Mouse (Mus musculus) liver, embryonic 15.5 days (tissue): ENCODE results near the gene Scnn1g. TPM values are rescaled to one million over a fixed set of nuclear protein-coding genes. Genes with fewer than 3 reads are reported as not detected.

ENCODE experiments used
- ATAC-seq: fragments of 200-750 bp; cut with Nextera tagmentation; 2 replicates; pipeline ENCODE4 v1.8.0; 2017; ENCODE audit warnings: moderate number of reproducible peaks, mild to moderate bottlenecking, moderate library complexity; ENCODE audit not compliant: insufficient read depth
- H3K27ac ChIP-seq: fragments of 300-500 bp; sonication (generic); replicated peaks from 2 replicates; pipeline ENCODE4 v1.5.1; 2015; ENCODE audit warnings: mild to moderate bottlenecking, inconsistent platforms
- H3K27me3 ChIP-seq: fragments of 300-500 bp; sonication (generic); 2 replicates; pipeline ENCODE4 v1.6.1; 2015; ENCODE audit warnings: mild to moderate bottlenecking, inconsistent platforms
- H3K36me3 ChIP-seq: fragments of 300-500 bp; sonication (generic); replicated peaks from 2 replicates; pipeline ENCODE4 v1.6.1; 2015; ENCODE audit warnings: moderate library complexity, mild to moderate bottlenecking, inconsistent platforms
- H3K4me1 ChIP-seq: fragments of 300-500 bp; sonication (generic); replicated peaks from 2 replicates; pipeline ENCODE4 v1.6.1; 2015; ENCODE audit warnings: inconsistent platforms
- H3K4me2 ChIP-seq: fragments of 300-500 bp; sonication (generic); 2 replicates; pipeline ENCODE4 v1.6.1; 2015; ENCODE audit warnings: moderate library complexity, mild to moderate bottlenecking, inconsistent platforms
- H3K4me3 ChIP-seq: fragments of 300-500 bp; sonication (generic); replicated peaks from 2 replicates; pipeline ENCODE4 v1.5.1; 2015; ENCODE audit warnings: mild to moderate bottlenecking, inconsistent platforms
- H3K9ac ChIP-seq: fragments of 300-500 bp; sonication (generic); 2 replicates; pipeline ENCODE4 v1.6.1; 2015; ENCODE audit warnings: moderate library complexity, mild to moderate bottlenecking, inconsistent platforms
- H3K9me3 ChIP-seq: fragments of 300-500 bp; sonication (generic); replicated peaks from 2 replicates; pipeline ENCODE4 v1.6.1; 2016; ENCODE audit warnings: inconsistent platforms
- WGBS: fragments of 180-500 bp; shearing (Covaris S2); methylation state at CpG from one replicate; pipeline ENCODE4 v1.1.7; 2015; ENCODE audit warnings: mixed read lengths; ENCODE audit not compliant: insufficient replicate concordance; 5-methylcytosine and 5-hydroxymethylcytosine counted together
- polyA plus RNA-seq: library from polyadenylated mRNA; unstranded; fragments of >200 nt; fragmentation: Nextera tagmentation; extraction: Ambion mirVana; gene quantifications from 2 replicates; pipeline ENCODE4 v1.2.1, GENCODE M21; 2015

The Scnn1g gene
- polyA plus RNA-seq = not detected in 2 replicates

DNA sequence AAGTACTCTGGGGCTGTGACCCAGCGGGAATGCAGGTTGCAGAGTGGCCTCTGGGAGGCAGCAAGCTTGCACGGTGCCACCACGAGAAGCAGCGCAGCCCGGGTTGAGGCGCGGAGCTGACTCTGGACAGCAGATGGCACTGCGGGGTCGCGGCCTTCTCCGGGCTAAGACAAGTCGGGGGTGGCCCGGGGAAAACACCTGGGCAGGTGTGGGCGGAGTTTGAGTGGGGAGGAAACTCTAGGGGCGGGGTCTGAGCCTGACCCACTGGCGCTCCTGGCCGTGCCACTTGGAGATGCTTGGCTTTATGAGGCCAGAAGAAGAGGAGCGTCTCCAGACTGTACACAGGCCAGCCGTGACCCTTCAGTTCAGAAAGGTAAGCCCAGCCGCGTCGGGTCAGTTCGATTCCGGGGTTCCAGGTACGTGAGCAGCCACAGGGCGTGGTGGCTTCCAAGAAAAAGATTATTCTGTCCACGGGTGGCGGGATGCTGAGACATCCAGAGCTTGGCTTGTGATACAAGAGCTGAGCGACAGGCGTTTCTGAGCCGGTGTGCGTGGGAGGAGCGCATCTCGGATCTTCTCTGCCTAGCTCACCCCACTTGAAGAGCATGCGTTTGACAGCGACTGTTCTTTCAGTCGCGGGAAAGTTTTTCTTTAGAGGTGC lies at the start of gene Scnn1g:
TSS of gene Scnn1g (plus strand) at position 309 of the 661 bp plus-strand sequence.
- WGBS = 1% methylated on average over 38 of the region's 38 CpGs
- H3K27me3 ChIP-seq = peaks cover 49% of the 10 kb centered on the region
- H3K4me3 ChIP-seq = no peak within 1 kb of the TSS
- no peaks in the 10 kb centered on the region for H3K36me3 ChIP-seq
- H3K4me2 ChIP-seq = peak within 1 kb of the TSS; percentile 37
- no peak within 1 kb of the TSS for H3K9ac ChIP-seq
- H3K9me3 ChIP-seq = no peaks in the 10 kb centered on the region
- H3K4me1 ChIP-seq = peaks cover 5% of the 10 kb centered on the region; the same call in 1 of the 2 replicates
- no peak within 1 kb of the TSS for H3K27ac ChIP-seq
- ATAC-seq = peak; percentile 37; the same call in 1 of the 2 replicates

DNA sequence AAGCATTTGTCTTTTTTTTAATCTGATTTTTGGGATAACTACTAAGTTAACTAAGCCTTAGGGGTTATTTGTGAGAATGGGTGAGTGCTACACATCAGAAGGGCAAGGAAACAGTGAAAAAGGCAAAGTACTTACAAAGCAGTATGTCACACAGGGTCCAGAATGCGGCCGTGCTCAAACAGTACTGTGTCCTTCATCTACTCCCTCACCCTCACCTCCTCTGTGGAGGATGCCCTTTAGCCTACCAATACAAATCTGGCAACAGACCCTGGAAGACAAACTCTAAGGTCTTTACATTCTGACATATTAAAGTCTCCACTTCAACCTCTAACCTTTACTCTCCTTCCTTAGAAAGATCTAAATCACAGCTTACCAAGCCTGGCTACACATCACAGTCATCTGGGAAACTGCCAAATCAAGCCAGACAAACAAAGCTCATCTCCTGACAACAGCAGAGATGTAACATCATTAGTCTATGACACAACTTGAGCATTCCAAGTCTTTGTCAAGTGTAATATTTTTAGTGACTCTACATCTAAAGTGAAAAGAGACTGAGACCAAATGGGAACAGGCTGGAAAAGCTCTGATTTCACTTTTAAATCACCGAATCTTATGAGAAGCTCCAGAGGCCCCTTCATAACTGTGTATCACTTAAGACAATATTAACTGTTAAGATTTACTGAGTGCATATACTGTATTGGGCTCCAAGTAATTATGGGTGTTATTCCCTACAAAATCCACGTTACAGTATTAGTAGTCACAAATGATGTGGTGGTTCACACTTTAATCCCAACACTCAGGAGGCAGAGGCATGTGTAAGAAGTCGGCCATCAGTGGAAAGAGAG lies 48.9 kb upstream of the Scnn1g start:
- 73% methylated on average over 5 of the region's 5 CpGs for WGBS
- no peaks in the 10 kb centered on the region for H3K4me1 ChIP-seq
- ATAC-seq = no peak

DNA sequence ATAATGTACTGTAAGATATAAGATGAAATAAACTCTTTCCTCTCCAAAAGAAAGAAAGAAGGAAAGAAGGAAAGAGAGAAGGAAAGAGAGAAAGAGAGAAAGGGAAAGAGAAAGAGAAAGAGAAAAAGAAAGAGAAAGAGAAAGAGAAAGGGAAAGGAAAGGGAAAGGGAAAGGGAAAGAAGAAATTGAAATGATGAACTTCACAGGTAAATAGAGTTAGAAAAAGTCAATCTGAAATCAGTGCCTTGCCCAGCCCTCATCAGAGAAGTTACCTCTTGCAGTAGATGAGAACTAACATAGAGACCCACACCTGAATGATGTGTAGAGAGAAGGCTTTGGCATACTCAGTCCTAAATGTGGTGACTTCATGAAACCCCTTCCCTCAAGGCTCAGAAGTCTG lies 44.9 kb upstream of the Scnn1g start:
- no peaks in the 10 kb centered on the region for H3K27me3 ChIP-seq
- no peaks in the 10 kb centered on the region for H3K36me3 ChIP-seq
- ATAC-seq = no peak
- H3K9me3 ChIP-seq = no peaks in the 10 kb centered on the region
- H3K9ac ChIP-seq = no peak overlapping the region
- H3K4me1 ChIP-seq = no peaks in the 10 kb centered on the region
- no peak overlapping the region for H3K4me2 ChIP-seq
- H3K4me3 ChIP-seq = no peak overlapping the region
- no peak overlapping the region for H3K27ac ChIP-seq

More for the DNA sequence above, 48.9 kb upstream of the Scnn1g start:
- Histone ChIP-seq H3K9me3 (no peaks in the 10 kb centered on the region), H3K27ac (no peak overlapping the region), H3K27me3 (no peaks in the 10 kb centered on the region), H3K4me3 (no peak overlapping the region), H3K9ac (no peak overlapping the region), H3K4me2 (no peak overlapping the region), H3K36me3 (no peaks in the 10 kb centered on the region)

DNA sequence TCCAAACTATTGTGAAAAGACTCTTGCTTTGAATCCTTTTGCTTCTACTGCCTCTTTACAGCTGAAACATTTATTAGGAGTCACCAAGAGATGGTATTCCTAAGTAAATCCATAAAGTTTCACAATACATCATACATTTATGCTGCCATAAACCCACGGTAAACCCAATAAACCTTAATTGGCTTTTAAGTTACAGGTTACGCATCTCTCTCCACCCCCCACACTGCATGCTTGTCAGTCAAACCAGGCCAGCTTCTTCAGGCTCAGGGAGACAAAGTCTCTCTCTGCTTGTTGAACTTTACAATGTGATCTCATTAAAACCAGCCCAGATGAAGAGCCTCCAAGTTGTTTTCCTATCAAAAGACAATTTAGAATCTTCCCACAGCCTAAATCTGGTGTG lies 42.5 kb upstream of the Scnn1g start:
- no peak for ATAC-seq
- H3K4me2 ChIP-seq = no peak overlapping the region
- 80% methylated on average over 2 of the region's 2 CpGs for WGBS

DNA sequence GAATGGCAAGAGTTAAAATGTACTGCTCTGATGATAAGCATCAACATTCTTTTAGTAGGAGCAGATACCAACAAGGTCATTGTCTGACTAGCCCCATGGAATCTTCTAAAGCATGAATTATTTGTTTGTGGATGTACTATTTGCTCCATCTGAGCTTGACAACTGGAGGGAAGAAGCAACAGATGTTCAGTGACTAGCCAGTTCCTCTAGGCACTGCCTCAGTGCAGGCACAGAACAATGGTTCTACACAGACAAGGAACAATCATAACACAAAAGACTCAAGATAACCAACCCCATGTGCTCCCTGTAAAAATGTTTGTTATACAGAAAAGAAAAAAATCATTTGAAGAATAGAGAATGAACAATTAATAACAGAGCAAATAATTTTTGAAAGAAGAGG lies 37.1 kb upstream of the Scnn1g start:
- Histone ChIP-seq H3K4me3 (no peak overlapping the region), H3K9ac (no peak overlapping the region), H3K9me3 (no peaks in the 10 kb centered on the region), H3K36me3 (no peaks in the 10 kb centered on the region), H3K27ac (no peak overlapping the region), H3K4me2 (no peak overlapping the region), H3K4me1 (0 out of 2 replicates have a peak, but pooled peaks cover 8% of the 10 kb centered on the region), H3K27me3 (no peaks in the 10 kb centered on the region)
- ATAC-seq = no peak

More for the DNA sequence above, 42.5 kb upstream of the Scnn1g start:
- Histone ChIP-seq H3K4me3 (no peak overlapping the region), H3K27ac (no peak overlapping the region), H3K9ac (no peak overlapping the region), H3K36me3 (no peaks in the 10 kb centered on the region), H3K4me1 (no peaks in the 10 kb centered on the region), H3K9me3 (no peaks in the 10 kb centered on the region), H3K27me3 (no peaks in the 10 kb centered on the region)

DNA sequence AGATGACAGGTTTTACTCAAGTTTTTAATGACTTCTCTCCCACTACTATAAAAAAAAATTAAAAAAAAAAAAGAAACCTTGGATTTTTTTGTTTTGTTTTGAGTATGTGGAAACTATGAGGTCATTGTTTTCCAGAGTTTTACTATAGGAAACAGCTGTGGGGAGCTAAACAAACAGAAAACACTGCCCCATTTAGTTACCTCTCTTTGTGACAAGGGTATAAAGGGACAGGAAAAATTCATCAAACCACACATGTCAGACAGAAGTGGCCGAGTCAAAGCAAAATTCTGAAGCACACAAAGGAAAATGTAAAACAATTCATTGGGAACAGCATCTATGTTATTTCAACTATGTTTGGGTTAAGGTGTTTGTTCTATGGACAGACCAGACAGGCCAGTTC lies 36.7 kb upstream of the Scnn1g start:
- 48% methylated on average over 1 of the region's 1 CpGs for WGBS
- H3K9ac ChIP-seq = no peak overlapping the region
- no peak for ATAC-seq

DNA sequence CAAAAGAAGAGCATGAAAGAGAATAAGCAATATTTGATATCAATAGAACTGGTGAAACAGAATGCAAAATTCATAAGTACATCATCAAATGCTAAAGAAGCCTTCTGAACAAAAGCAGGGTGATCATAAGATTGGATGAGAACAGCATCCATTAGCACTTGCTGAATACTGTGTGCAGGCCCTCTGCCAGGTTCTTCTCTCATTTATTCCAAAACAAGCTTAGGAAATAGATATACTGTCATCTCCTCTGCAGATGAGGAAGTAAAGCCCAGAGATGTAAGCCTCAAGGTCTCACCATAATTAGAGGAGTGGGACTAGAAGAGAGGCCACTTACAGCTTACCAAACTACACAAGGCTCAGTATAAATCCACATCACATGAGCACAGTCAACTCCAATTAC lies 35.1 kb upstream of the Scnn1g start:
- Histone ChIP-seq H3K36me3 (no peaks in the 10 kb centered on the region), H3K9me3 (no peaks in the 10 kb centered on the region), H3K4me3 (no peak overlapping the region), H3K4me1 (peaks cover 19% of the 10 kb centered on the region; the same call in 1 of the 2 replicates), H3K27me3 (no peaks in the 10 kb centered on the region), H3K27ac (no peak overlapping the region), H3K4me2 (no peak overlapping the region), H3K9ac (no peak overlapping the region)
- ATAC-seq = no peak

More for the DNA sequence above, 36.7 kb upstream of the Scnn1g start:
- Histone ChIP-seq H3K9me3 (no peaks in the 10 kb centered on the region), H3K27ac (no peak overlapping the region), H3K4me2 (no peak overlapping the region), H3K27me3 (no peaks in the 10 kb centered on the region), H3K36me3 (no peaks in the 10 kb centered on the region), H3K4me1 (0 out of 2 replicates have a peak, but pooled peaks cover 9% of the 10 kb centered on the region), H3K4me3 (no peak overlapping the region)

DNA sequence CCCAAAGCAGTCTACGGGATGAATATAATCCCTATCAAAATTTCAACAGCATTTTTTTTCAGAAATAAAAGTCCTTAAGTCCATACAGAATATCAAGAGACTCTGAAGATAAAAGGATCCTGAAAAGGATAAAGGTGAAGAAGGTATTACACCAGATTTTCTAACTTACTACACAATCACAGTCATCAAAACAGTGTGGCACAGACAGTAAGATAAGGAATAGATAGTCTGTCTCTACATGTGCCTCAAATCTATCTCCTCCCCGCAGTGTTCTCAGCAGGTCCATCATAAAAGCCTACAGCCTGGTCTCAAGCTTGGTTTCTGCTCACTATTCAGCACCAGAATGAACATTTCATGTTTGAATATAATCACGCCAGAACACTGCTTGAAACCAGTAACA lies 33.8 kb upstream of the Scnn1g start:
- Histone ChIP-seq H3K4me1 (peaks cover 21% of the 10 kb centered on the region), H3K27me3 (no peaks in the 10 kb centered on the region), H3K9ac (no peak overlapping the region), H3K4me3 (no peak overlapping the region), H3K9me3 (no peaks in the 10 kb centered on the region), H3K4me2 (no peak overlapping the region), H3K27ac (no peak overlapping the region), H3K36me3 (no peaks in the 10 kb centered on the region)
- WGBS = 70% methylated on average over 3 of the region's 3 CpGs
- no peak for ATAC-seq

DNA sequence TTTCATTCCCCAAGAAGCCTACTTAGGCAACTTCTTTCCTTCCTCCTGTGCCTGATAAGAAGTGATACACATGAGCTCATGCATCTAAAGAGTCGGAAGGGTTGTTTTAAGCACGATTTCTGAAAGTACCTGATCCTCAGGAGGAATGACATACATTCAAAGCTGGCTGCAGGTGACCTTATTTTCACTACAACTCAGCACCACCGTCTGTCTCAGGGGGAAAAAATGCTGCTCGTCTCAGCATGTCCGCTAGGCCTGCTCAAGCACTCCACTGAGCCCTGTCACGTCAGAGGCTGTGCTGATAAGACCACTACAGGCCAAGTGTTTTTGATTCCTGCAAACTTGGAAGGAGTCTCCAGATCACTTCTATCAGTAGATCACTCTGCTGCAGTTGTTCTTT lies 32.3 kb upstream of the Scnn1g start:
- Histone ChIP-seq H3K27me3 (no peaks in the 10 kb centered on the region), H3K4me1 (peaks cover 34% of the 10 kb centered on the region), H3K9ac (no peak overlapping the region)

DNA sequence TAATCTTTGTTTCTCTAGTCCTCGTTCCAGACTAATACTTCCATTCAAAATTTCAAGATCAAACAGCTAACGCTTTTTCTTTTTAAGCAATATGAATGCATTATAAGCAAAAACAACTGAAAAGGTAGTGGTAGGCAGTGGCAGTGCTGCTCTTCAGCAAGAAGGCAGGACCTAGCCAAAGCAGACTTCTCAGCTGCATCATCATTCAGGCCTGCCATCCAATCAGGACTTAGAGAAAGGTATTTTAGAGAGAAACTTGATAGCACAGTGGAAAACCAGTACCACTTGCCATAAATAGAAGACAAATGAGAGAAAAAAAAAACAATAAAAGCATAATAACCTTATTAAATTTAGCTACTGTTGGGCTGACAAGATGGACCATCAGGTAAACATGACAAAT lies 29.2 kb upstream of the Scnn1g start:
- ATAC-seq = no peak
- Histone ChIP-seq H3K27me3 (peaks cover 15% of the 10 kb centered on the region), H3K36me3 (no peaks in the 10 kb centered on the region), H3K4me2 (peak overlapping the region; percentile 100; the same call in 1 of the 2 replicates), H3K4me3 (no peak overlapping the region; the same call in 1 of the 2 replicates), H3K4me1 (peaks cover 34% of the 10 kb centered on the region), H3K27ac (no peak overlapping the region), H3K9me3 (no peaks in the 10 kb centered on the region), H3K9ac (no peak overlapping the region)
- WGBS = 79% methylated on average over 2 of the region's 2 CpGs

More for the DNA sequence above, 32.3 kb upstream of the Scnn1g start:
- no peak overlapping the region for H3K4me3 ChIP-seq
- H3K9me3 ChIP-seq = no peaks in the 10 kb centered on the region
- 23% methylated on average over 6 of the region's 6 CpGs for WGBS
- no peak for ATAC-seq
- H3K36me3 ChIP-seq = no peaks in the 10 kb centered on the region
- H3K27ac ChIP-seq = no peak overlapping the region
- H3K4me2 ChIP-seq = no peak overlapping the region

DNA sequence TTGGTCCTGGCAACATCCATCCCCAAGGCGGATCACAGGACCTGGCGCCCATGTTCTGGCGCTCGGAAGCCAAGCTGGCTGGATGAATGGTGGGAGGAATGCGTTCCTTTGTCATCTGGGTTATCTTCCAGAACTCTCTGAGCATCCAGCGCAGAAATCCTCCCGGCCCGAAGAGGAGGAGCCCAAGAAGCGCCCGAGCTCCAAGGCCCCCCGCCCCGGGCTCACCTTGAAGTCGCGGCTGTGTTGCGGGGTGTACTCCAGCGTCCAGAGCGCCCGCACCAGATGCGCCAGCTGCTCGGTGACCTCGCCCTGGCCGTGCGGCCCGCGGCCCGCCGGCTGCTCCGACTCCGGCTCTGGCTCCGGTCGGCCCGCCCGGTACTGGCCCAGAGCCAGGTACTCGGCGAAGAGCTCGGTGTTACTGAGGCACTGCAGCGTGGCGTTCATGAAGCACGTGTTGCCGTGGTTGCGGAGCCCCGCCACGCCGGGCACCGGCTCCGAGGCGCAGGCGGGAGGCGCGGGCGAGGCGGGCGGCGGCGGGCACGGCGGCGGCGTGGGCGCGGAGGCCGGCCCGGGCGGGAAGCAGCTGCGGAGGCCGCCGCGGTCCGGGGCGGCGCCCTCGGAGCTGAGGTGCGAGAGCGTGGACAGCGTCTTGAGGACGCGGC lies 27.7 kb upstream of the Scnn1g start:
- Histone ChIP-seq H3K9me3 (no peaks in the 10 kb centered on the region), H3K4me1 (peaks cover 34% of the 10 kb centered on the region), H3K27ac (peak overlapping the region; percentile 70), H3K27me3 (peaks cover 20% of the 10 kb centered on the region), H3K9ac (peak overlapping the region; percentile 77), H3K4me3 (peak overlapping the region; percentile 82), H3K36me3 (no peaks in the 10 kb centered on the region), H3K4me2 (peak overlapping the region; percentile 100)
- under 1% methylated on average over 71 of the region's 77 CpGs for WGBS
- peak; percentile 69 for ATAC-seq
